ENCODE assay signal across 17 mouse cellular contexts in genomic region chr7:115792841-115793240, GRCm38 (mm10).
"Had no signal": no experiment of that assay in that cellular context is flagged by ENCODE, and none has a peak within 500 bp of the region (broad histone marks: within the 10 kb centered on the region; RNA-seq: fewer than 3 reads in every experiment).

No protein-coding gene starts in this region.

- H3K27ac ChIP-seq: intestine, embryonic 15.5 days; layer of hippocampus, adult 2 months; left cerebral cortex, adult 2 months; liver, embryonic 13.5 days; midbrain, embryonic 12.5 days; neural tube, embryonic 13.5 days; stomach, embryonic 15.5 days had no signal

- H3K9ac ChIP-seq: intestine, embryonic 15.5 days; liver, embryonic 13.5 days; midbrain, embryonic 12.5 days; neural tube, embryonic 13.5 days; stomach, embryonic 15.5 days had no signal

- H3K4me1 ChIP-seq: intestine, embryonic 15.5 days; midbrain, embryonic 12.5 days; neural tube, embryonic 13.5 days; stomach, embryonic 15.5 days had no signal

- H3K27me3 ChIP-seq: intestine, embryonic 15.5 days; liver, embryonic 13.5 days; midbrain, embryonic 12.5 days; neural tube, embryonic 13.5 days; stomach, embryonic 15.5 days had no signal

- DNase-seq: layer of hippocampus, postnatal 36 days; liver, embryonic 13.5 days; lung, adult 2 months; lung, postnatal 14 days; lung, postnatal 4 days; retina, postnatal 1 day; right cerebral cortex, postnatal 25 days; spleen, adult 18-20 months; thymus, postnatal 25 days had no signal

- ATAC-seq: intestine, embryonic 15.5 days; midbrain, embryonic 16.5 days had no signal

- H3K4me2 ChIP-seq: intestine, embryonic 15.5 days; liver, embryonic 13.5 days; midbrain, embryonic 12.5 days; neural tube, embryonic 13.5 days; stomach, embryonic 15.5 days had no signal

- H3K4me3 ChIP-seq: intestine, embryonic 15.5 days; layer of hippocampus, adult 2 months; left cerebral cortex, adult 2 months; liver, embryonic 13.5 days; midbrain, embryonic 12.5 days; myocyte; neural tube, embryonic 13.5 days; stomach, embryonic 15.5 days had no signal

- H3K9me3 ChIP-seq: intestine, embryonic 15.5 days; liver, embryonic 13.5 days; midbrain, embryonic 12.5 days; neural tube, embryonic 13.5 days; stomach, embryonic 15.5 days had no signal

- H3K36me3 ChIP-seq: intestine, embryonic 15.5 days; midbrain, embryonic 12.5 days; neural tube, embryonic 13.5 days; stomach, embryonic 15.5 days had no signal
